Mouse (Mus musculus) neural tube, embryonic 13.5 days (tissue): Measurements from ENCODE around the gene Ubald1. TPM values are rescaled to one million over a fixed set of nuclear protein-coding genes. Genes with fewer than 3 reads are reported as not detected.

Experiments used
- ATAC-seq: fragments of 200-750 bp; cut with Nextera tagmentation; 2 replicates; pipeline ENCODE4 v1.8.0; 2017; ENCODE audit warnings: low read depth, mild to moderate bottlenecking, moderate TSS enrichment, moderate library complexity
- H3K27ac ChIP-seq: fragments of 300-500 bp; sonication (generic); replicated peaks from 2 replicates; pipeline ENCODE4 v1.5.1; 2015; ENCODE audit warnings: moderate library complexity, mild to moderate bottlenecking, inconsistent platforms
- H3K27me3 ChIP-seq: fragments of 300-500 bp; sonication (generic); 2 replicates; pipeline ENCODE4 v1.6.1; 2015; ENCODE audit warnings: mild to moderate bottlenecking, inconsistent platforms
- H3K36me3 ChIP-seq: fragments of 300-500 bp; sonication (generic); 2 replicates; pipeline ENCODE4 v1.6.1; 2015; ENCODE audit warnings: mild to moderate bottlenecking, inconsistent platforms
- H3K4me1 ChIP-seq: fragments of 300-500 bp; sonication (generic); replicated peaks from 2 replicates; pipeline ENCODE4 v1.6.1; 2015; ENCODE audit warnings: inconsistent platforms
- H3K4me2 ChIP-seq: fragments of 300-500 bp; sonication (generic); 2 replicates; pipeline ENCODE4 v1.6.1; 2015; ENCODE audit warnings: inconsistent platforms, mild to moderate bottlenecking, moderate library complexity
- H3K4me3 ChIP-seq: fragments of 300-500 bp; sonication (generic); 2 replicates; pipeline ENCODE4 v1.5.1; 2015; ENCODE audit warnings: mild to moderate bottlenecking, inconsistent platforms
- H3K9ac ChIP-seq: fragments of 300-500 bp; sonication (generic); 2 replicates; pipeline ENCODE4 v1.6.1; 2015; ENCODE audit warnings: moderate library complexity, mild to moderate bottlenecking, inconsistent platforms
- H3K9me3 ChIP-seq: fragments of 300-500 bp; sonication (generic); 2 replicates; pipeline ENCODE4 v1.6.1; 2016; ENCODE audit warnings: inconsistent platforms
- WGBS: fragments of 180-500 bp; shearing (Covaris S2); methylation state at CpG from one replicate; pipeline ENCODE4 v1.1.7; 2015; 5-methylcytosine and 5-hydroxymethylcytosine counted together
- polyA plus RNA-seq: library from polyadenylated mRNA; unstranded; fragments of >200 nt; fragmentation: Nextera tagmentation; extraction: Ambion mirVana; gene quantifications from 2 replicates; pipeline ENCODE4 v1.2.1, GENCODE M21; 2015

Ubald1 gene
- polyA plus RNA-seq, 1 experiment from 2014 or later, result 66.3 TPM

GRCm38 (mm10) chr16:4829271-4829900, 50.7 kb downstream of the Ubald1 start:
- Histone ChIP-seq H3K4me2 (no peak overlapping the region), H3K4me1 (no peaks in the 10 kb centered on the region), H3K27ac (no peak overlapping the region), H3K4me3 (no peak overlapping the region), H3K36me3 (no peaks in the 10 kb centered on the region), H3K9me3 (no peaks in the 10 kb centered on the region), H3K27me3 (no peaks in the 10 kb centered on the region), H3K9ac (no peak overlapping the region)
- 87% methylated on average over 6 of the region's 6 CpGs for WGBS
- no peak for ATAC-seq

GRCm38 (mm10) chr16:4827639-4828038, 52.5 kb downstream of the Ubald1 start:
- H3K4me1 ChIP-seq, result no peaks in the 10 kb centered on the region
- H3K27me3 ChIP-seq, result no peaks in the 10 kb centered on the region
- H3K27ac ChIP-seq, result no peak overlapping the region
- no peaks in the 10 kb centered on the region for H3K9me3 ChIP-seq
- ATAC-seq, result no peak
- WGBS, result 93% methylated on average over 5 of the region's 5 CpGs
- H3K36me3 ChIP-seq, result no peaks in the 10 kb centered on the region
- no peak overlapping the region for H3K4me2 ChIP-seq
- no peak overlapping the region for H3K4me3 ChIP-seq
- H3K9ac ChIP-seq, result no peak overlapping the region

Other genes with a start within 250 kb of the Ubald1 start
- gene Vasn, start 240.4 kb downstream of the Ubald1 start, polyA plus RNA-seq, result 6.7 TPM in 2 replicates
- 55.7 and 59.2 TPM in 2 replicates for gene Dnaja3, start 240.3 kb downstream of the Ubald1 start, polyA plus RNA-seq
- gene Coro7, start 200.5 kb downstream of the Ubald1 start, polyA plus RNA-seq, result 27.9 and 33.5 TPM in 2 replicates
- 55.5 and 57.2 TPM in 2 replicates for gene Nmral1, start 161.0 kb downstream of the Ubald1 start, polyA plus RNA-seq
- 102 and 108 TPM in 2 replicates for gene Hmox2, start 154.0 kb downstream of the Ubald1 start, polyA plus RNA-seq
- 100 and 109 TPM in 2 replicates for gene Cdip1, start 90.0 kb downstream of the Ubald1 start, polyA plus RNA-seq
- gene 4930562C15Rik, start 44.9 kb downstream of the Ubald1 start, polyA plus RNA-seq, result 0.42 and 0.52 TPM in 2 replicates
- gene Mgrn1, start 5.9 kb upstream of the Ubald1 start, polyA plus RNA-seq, result 105 and 110 TPM in 2 replicates
- gene Nudt16l1, start 58.4 kb upstream of the Ubald1 start, polyA plus RNA-seq, result 134 and 143 TPM in 2 replicates
- 64.0 and 67.0 TPM in 2 replicates for gene Anks3, start 83.9 kb upstream of the Ubald1 start, polyA plus RNA-seq
- gene Sept12, start 117.5 kb upstream of the Ubald1 start, polyA plus RNA-seq, result not detected in 2 replicates
- 2.5 TPM in 1 of 2 replicates, not detected in the other for gene Smim22, start 127.0 kb upstream of the Ubald1 start, polyA plus RNA-seq
- gene Rogdi, start 133.2 kb upstream of the Ubald1 start, polyA plus RNA-seq, result 157 and 171 TPM in 2 replicates
- gene Glyr1, start 169.5 kb upstream of the Ubald1 start, polyA plus RNA-seq, result 193 and 194 TPM in 2 replicates
- gene Ubn1, start 169.7 kb upstream of the Ubald1 start, polyA plus RNA-seq, result 16.0 and 16.6 TPM in 2 replicates